Mouse (Mus musculus) cerebellum, adult 2 months (tissue): ENCODE measurements around the gene Ece1. TPM values are rescaled to one million over a fixed set of nuclear protein-coding genes. Genes with fewer than 3 reads are reported as not detected.

Experiments
- DNase-seq, 2 experiments: peaks; one replicate each; pipeline ENCODE4 v3.0.0; 2021
- H3K27ac ChIP-seq: fragments of 200-500 bp; 2 replicates; pipeline ENCODE4 v1.5.1; 2012; ENCODE audit warnings: low read length, control low read depth, inconsistent platforms; ENCODE audit not compliant: insufficient read depth
- H3K27me3 ChIP-seq: fragments of 200-500 bp; 2 replicates; pipeline ENCODE4 v1.6.1; 2012; ENCODE audit warnings: inconsistent platforms, mild to moderate bottlenecking, low read length, moderate library complexity; ENCODE audit not compliant: control insufficient read depth, insufficient read depth
- H3K4me1 ChIP-seq: fragments of 200-500 bp; 2 replicates; pipeline ENCODE4 v1.6.1; 2011; ENCODE audit warnings: low read length; ENCODE audit not compliant: control insufficient read depth, insufficient read depth
- H3K4me3 ChIP-seq: fragments of 200-500 bp; replicated peaks from 2 replicates; pipeline ENCODE3; 2011; ENCODE audit warnings: mild to moderate bottlenecking, low read depth, low read length, control low read depth; ENCODE audit not compliant: insufficient read depth
- CTCF ChIP-seq: fragments of 200-500 bp; IDR thresholded peaks from 2 replicates; pipeline ENCODE4 v1.5.1; 2011; ENCODE audit warnings: low read depth, mild to moderate bottlenecking, control low read depth, low read length, moderate library complexity, borderline replicate concordance; ENCODE audit not compliant: insufficient read depth
- POLR2A ChIP-seq: fragments of 200-500 bp; IDR thresholded peaks from 2 replicates; pipeline ENCODE4 v1.6.1; 2011; ENCODE audit warnings: low read length, control low read depth, borderline replicate concordance; ENCODE audit not compliant: insufficient read depth
- WGBS: fragments of 180-500 bp; shearing (Covaris S2); methylation state at CpG from one replicate; pipeline ENCODE4 v1.1.7; 2018; 5-methylcytosine and 5-hydroxymethylcytosine counted together
- polyA plus RNA-seq: library from polyadenylated mRNA; depleted of rRNA; stranded (reverse); fragments of >200 nt; gene quantifications from 2 replicates; pipeline ENCODE4 v1.2.3, GENCODE M21; 2012

Gene Ece1
- polyA plus RNA-seq, 1 experiment: 48.5 TPM

GRCm38 (mm10) chr4:137910382-137911009 lies 48.5 kb downstream of the Ece1 start:
- TF ChIP-seq POLR2A: no peak
- peak; percentile 53; the same call in 1 of the 2 replicates for TF ChIP-seq CTCF
- Histone ChIP-seq H3K27ac (no peak overlapping the region), H3K27me3 (no peaks in the 10 kb centered on the region), H3K4me3 (no peak overlapping the region), H3K4me1 (peaks cover 22% of the 10 kb centered on the region)
- DNase-seq: no peak
- 96% methylated on average over 5 of the region's 5 CpGs for WGBS

GRCm38 (mm10) chr4:137911657-137912056 lies 49.6 kb downstream of the Ece1 start:
- Histone ChIP-seq H3K4me3 (no peak overlapping the region), H3K27me3 (no peaks in the 10 kb centered on the region), H3K4me1 (peaks cover 12% of the 10 kb centered on the region), H3K27ac (no peak overlapping the region)
- 80% methylated on average over 8 of the region's 8 CpGs for WGBS
- no peak for DNase-seq
- TF ChIP-seq CTCF (no peak), POLR2A (no peak)

GRCm38 (mm10) chr4:137912768-137913305 lies 50.8 kb downstream of the Ece1 start:
- no peak overlapping the region for H3K4me3 ChIP-seq
- DNase-seq: no peak
- peaks cover 16% of the 10 kb centered on the region for H3K4me1 ChIP-seq
- TF ChIP-seq POLR2A (no peak), CTCF (no peak)
- no peaks in the 10 kb centered on the region for H3K27me3 ChIP-seq
- 47% methylated on average over 13 of the region's 13 CpGs for WGBS
- H3K27ac ChIP-seq: no peak overlapping the region

- Histone ChIP-seq H3K27ac (no peak overlapping the region), H3K27me3 (no peaks in the 10 kb centered on the region), H3K4me1 (peaks cover 22% of the 10 kb centered on the region), H3K4me3 (peak overlapping the region; percentile 41)
- TF ChIP-seq CTCF (no peak), POLR2A (no peak)
- peak in 1 of 2 experiments; percentile 33 for DNase-seq
- 15% methylated on average over 54 of the region's 54 CpGs for WGBS
Measured at GRCm38 (mm10) chr4:137913321-137914057, 51.5 kb downstream of the Ece1 start.

GRCm38 (mm10) chr4:137917591-137917990 lies 55.6 kb downstream of the Ece1 start:
- Histone ChIP-seq H3K4me1 (peaks cover 42% of the 10 kb centered on the region), H3K27me3 (no peaks in the 10 kb centered on the region), H3K4me3 (no peak overlapping the region), H3K27ac (peak overlapping the region; percentile 24)
- WGBS: 51% methylated on average over 6 of the region's 6 CpGs
- TF ChIP-seq CTCF (no peak), POLR2A (no peak)
- no peak for DNase-seq

- Histone ChIP-seq H3K4me3 (no peak overlapping the region), H3K4me1 (peaks cover 38% of the 10 kb centered on the region), H3K27me3 (no peaks in the 10 kb centered on the region), H3K27ac (peak overlapping the region; percentile 24)
- TF ChIP-seq CTCF: no peak
- TF ChIP-seq POLR2A: no peak
- 11% methylated on average over 9 of the region's 9 CpGs for WGBS
- peak in 1 of 2 experiments; percentile 79 for DNase-seq
Measured at GRCm38 (mm10) chr4:137918559-137918958, 56.5 kb downstream of the Ece1 start.

GRCm38 (mm10) chr4:137919116-137919515 lies 57.1 kb downstream of the Ece1 start:
- Histone ChIP-seq H3K4me3 (no peak overlapping the region), H3K27me3 (no peaks in the 10 kb centered on the region), H3K4me1 (peaks cover 36% of the 10 kb centered on the region), H3K27ac (peak overlapping the region; percentile 24)
- peak; percentile 70 to 78 for DNase-seq
- TF ChIP-seq CTCF: no peak
- 0 out of 2 replicates have a peak, but pooled peaks have one; percentile 11 for TF ChIP-seq POLR2A
- 20% methylated on average over 10 of the region's 10 CpGs for WGBS
